Mouse (Mus musculus) heart, embryonic 11.5 days (tissue): ENCODE data around the gene Ppp4r1. TPM values are rescaled to one million over a fixed set of nuclear protein-coding genes. Genes with fewer than 3 reads are reported as not detected.
A peak's percentile ranks its signal among the peaks of the same experiment; 100 is the strongest.

Source experiments
- ATAC-seq: fragments of 200-750 bp; cut with Nextera tagmentation; replicated peaks from 2 replicates; pipeline ENCODE4 v1.8.0; 2017; ENCODE audit warnings: moderate library complexity; ENCODE audit not compliant: insufficient number of reproducible peaks, low FRiP score, low TSS enrichment
- H3K27ac ChIP-seq: fragments of 300-500 bp; sonication (generic); 2 replicates; pipeline ENCODE4 v1.5.1; 2014; ENCODE audit warnings: mild to moderate bottlenecking, low read depth, low read length
- H3K27me3 ChIP-seq: fragments of 300-500 bp; sonication (generic); 2 replicates; pipeline ENCODE4 v1.6.1; 2014; ENCODE audit warnings: mild to moderate bottlenecking, low read length, mixed read lengths; ENCODE audit not compliant: control insufficient read depth, insufficient read depth
- H3K36me3 ChIP-seq: fragments of 300-500 bp; sonication (generic); 2 replicates; pipeline ENCODE4 v1.6.1; 2014; ENCODE audit warnings: mild to moderate bottlenecking, low read length, moderate library complexity, mixed read lengths; ENCODE audit not compliant: control insufficient read depth, insufficient read depth
- H3K4me1 ChIP-seq: fragments of 300-500 bp; sonication (generic); 2 replicates; pipeline ENCODE4 v1.6.1; 2014; ENCODE audit warnings: low read length; ENCODE audit not compliant: control insufficient read depth, insufficient read depth
- H3K4me2 ChIP-seq: fragments of 300-500 bp; sonication (generic); 2 replicates; pipeline ENCODE4 v1.6.1; 2014; ENCODE audit warnings: mild to moderate bottlenecking, moderate library complexity
- H3K4me3 ChIP-seq: fragments of 300-500 bp; sonication (generic); 2 replicates; pipeline ENCODE4 v1.5.1; 2014; ENCODE audit warnings: low read depth, low read length
- H3K9ac ChIP-seq: fragments of 300-500 bp; sonication (generic); 2 replicates; pipeline ENCODE4 v1.6.1; 2014; ENCODE audit warnings: mild to moderate bottlenecking, low read depth, low read length, moderate library complexity
- H3K9me3 ChIP-seq: fragments of 300-500 bp; sonication (generic); replicated peaks from 2 replicates; pipeline ENCODE4 v1.6.1; 2016; ENCODE audit warnings: low read length; ENCODE audit not compliant: control insufficient read depth
- WGBS: fragments of 180-500 bp; shearing (Covaris S2); extraction: QIAGEN DNeasy Blood & Tissue Kit; methylation state at CpG from one replicate; pipeline ENCODE4 v1.1.7; 2014; ENCODE audit not compliant: insufficient replicate concordance; 5-methylcytosine and 5-hydroxymethylcytosine counted together
- polyA plus RNA-seq: library from polyadenylated mRNA; unstranded; fragments of >200 nt; fragmentation: Nextera tagmentation; extraction: Ambion mirVana; gene quantifications from 2 replicates; pipeline ENCODE4 v1.2.1, GENCODE M21; 2014

Gene Ppp4r1
- polyA plus RNA-seq, 1 experiment from 2014 or later = 31.4 TPM

DNA sequence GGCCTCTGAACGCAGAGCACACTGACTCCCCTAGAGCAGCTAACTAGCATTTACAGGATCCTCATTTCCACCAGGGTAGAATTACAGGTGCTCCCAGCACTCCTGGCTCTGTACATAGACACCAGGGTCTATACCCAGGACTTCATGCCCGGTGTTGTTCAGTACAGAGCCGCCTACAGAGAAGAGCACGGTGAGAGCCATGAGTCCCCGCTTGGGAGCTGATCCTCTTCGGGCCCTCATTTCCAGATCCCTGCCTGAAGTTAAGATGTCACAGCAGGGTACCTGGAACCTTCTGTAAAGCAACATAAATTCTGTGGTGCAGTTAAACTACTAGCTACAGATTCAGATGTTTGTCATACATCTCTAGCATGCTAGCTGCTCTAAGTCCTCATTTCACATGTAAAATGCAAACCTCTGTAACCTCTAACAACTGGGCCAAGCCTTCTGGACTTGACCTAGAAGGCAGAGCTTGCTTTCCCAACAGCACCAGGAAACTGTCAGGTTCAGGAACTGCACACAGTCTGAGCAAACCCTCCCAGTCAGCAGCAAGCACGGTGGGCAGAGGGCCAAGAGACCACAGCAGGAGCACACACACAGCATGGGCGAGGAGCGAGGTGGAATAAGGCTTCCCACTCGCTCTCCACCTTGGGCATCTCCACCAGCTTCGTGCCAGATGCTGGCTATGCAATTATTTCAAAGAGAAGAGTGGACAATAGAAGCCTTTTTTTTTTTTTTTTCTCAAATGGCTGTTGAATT is 65.5 kb downstream of the Ppp4r1 start:
- H3K4me1 ChIP-seq = peaks cover 6% of the 10 kb centered on the region; the same call in 1 of the 2 replicates
- H3K9me3 ChIP-seq = no peaks in the 10 kb centered on the region
- ATAC-seq = no peak
- peaks cover 12% of the 10 kb centered on the region for H3K36me3 ChIP-seq
- H3K4me3 ChIP-seq = no peak overlapping the region
- H3K9ac ChIP-seq = no peak overlapping the region
- whole genome bisulfite sequencing = 83% methylated on average over 11 of the region's 11 CpGs
- no peak overlapping the region for H3K27ac ChIP-seq
- H3K27me3 ChIP-seq = no peaks in the 10 kb centered on the region
- no peak overlapping the region for H3K4me2 ChIP-seq

DNA sequence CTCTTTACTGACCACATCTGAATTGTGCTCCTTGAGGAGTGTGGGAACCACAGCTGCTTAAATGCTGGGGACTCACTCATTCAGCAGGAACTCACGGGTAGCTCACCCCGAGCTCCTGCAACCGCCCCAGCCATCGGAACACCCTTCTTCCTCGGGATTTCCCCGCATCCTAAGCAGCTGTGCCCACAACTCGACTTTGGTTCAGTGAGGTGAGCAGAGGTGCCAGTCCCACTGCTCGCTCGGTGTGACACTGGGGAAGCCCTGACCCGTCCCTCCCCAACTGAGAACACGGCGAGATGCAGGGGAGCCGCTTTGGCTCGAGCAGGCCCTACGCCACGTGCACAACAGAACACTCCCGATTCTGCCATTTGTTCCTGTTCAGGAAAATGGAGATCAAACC is 68.1 kb downstream of the Ppp4r1 start:
- H3K27me3 ChIP-seq = no peaks in the 10 kb centered on the region
- H3K9ac ChIP-seq = 0 out of 2 replicates have a peak overlapping the region, but pooled peaks have one; percentile 16
- no peak overlapping the region for H3K4me3 ChIP-seq
- H3K27ac ChIP-seq = no peak overlapping the region
- H3K4me1 ChIP-seq = peaks cover 6% of the 10 kb centered on the region; the same call in 1 of the 2 replicates
- H3K36me3 ChIP-seq = peaks cover 14% of the 10 kb centered on the region
- no peak overlapping the region for H3K4me2 ChIP-seq
- ATAC-seq = no peak
- no peaks in the 10 kb centered on the region for H3K9me3 ChIP-seq
- 88% methylated on average over 17 of the region's 17 CpGs for WGBS

GRCm38 (mm10) chr17:65851749-65852148 is 69.4 kb downstream of the Ppp4r1 start:
- no peak overlapping the region for H3K4me3 ChIP-seq
- H3K9ac ChIP-seq = no peak overlapping the region
- no peak overlapping the region for H3K4me2 ChIP-seq
- H3K27me3 ChIP-seq = no peaks in the 10 kb centered on the region
- no peak for ATAC-seq
- peaks cover 14% of the 10 kb centered on the region for H3K36me3 ChIP-seq
- no peak overlapping the region for H3K27ac ChIP-seq
- no peaks in the 10 kb centered on the region for H3K9me3 ChIP-seq
- peaks cover 6% of the 10 kb centered on the region; the same call in 1 of the 2 replicates for H3K4me1 ChIP-seq
- WGBS = 83% methylated on average over 6 of the region's 6 CpGs

- WGBS = 85% methylated on average over 6 of the region's 6 CpGs
Measured at GRCm38 (mm10) chr17:65853326-65853725, 71.0 kb downstream of the Ppp4r1 start.

GRCm38 (mm10) chr17:65854006-65854405 is 71.6 kb downstream of the Ppp4r1 start:
- WGBS = 90% methylated on average over 4 of the region's 4 CpGs
- H3K9me3 ChIP-seq = no peaks in the 10 kb centered on the region
- no peak overlapping the region for H3K4me3 ChIP-seq
- no peak for ATAC-seq
- no peak overlapping the region for H3K9ac ChIP-seq
- no peak overlapping the region for H3K4me2 ChIP-seq
- no peak overlapping the region for H3K27ac ChIP-seq
- H3K27me3 ChIP-seq = no peaks in the 10 kb centered on the region
- H3K4me1 ChIP-seq = peaks cover 12% of the 10 kb centered on the region; the same call in 1 of the 2 replicates
- peaks cover 13% of the 10 kb centered on the region for H3K36me3 ChIP-seq

More at GRCm38 (mm10) chr17:65853326-65853725, 71.0 kb downstream of the Ppp4r1 start:
- Histone ChIP-seq H3K9me3 (no peaks in the 10 kb centered on the region), H3K4me1 (peaks cover 12% of the 10 kb centered on the region; the same call in 1 of the 2 replicates), H3K36me3 (peaks cover 14% of the 10 kb centered on the region), H3K4me3 (no peak overlapping the region), H3K9ac (no peak overlapping the region), H3K27me3 (no peaks in the 10 kb centered on the region), H3K27ac (no peak overlapping the region), H3K4me2 (no peak overlapping the region)
- ATAC-seq = no peak

GRCm38 (mm10) chr17:65857617-65858016 is 75.2 kb downstream of the Ppp4r1 start:
- Histone ChIP-seq H3K9ac (0 out of 2 replicates have a peak overlapping the region, but pooled peaks have one; percentile 39), H3K4me1 (0 out of 2 replicates have a peak, but pooled peaks cover 6% of the 10 kb centered on the region), H3K27ac (no peak overlapping the region), H3K27me3 (no peaks in the 10 kb centered on the region), H3K4me3 (no peak overlapping the region), H3K4me2 (no peak overlapping the region), H3K36me3 (peaks cover 4% of the 10 kb centered on the region), H3K9me3 (no peaks in the 10 kb centered on the region)
- 17% methylated on average over 4 of the region's 4 CpGs for WGBS
- ATAC-seq = no peak

DNA sequence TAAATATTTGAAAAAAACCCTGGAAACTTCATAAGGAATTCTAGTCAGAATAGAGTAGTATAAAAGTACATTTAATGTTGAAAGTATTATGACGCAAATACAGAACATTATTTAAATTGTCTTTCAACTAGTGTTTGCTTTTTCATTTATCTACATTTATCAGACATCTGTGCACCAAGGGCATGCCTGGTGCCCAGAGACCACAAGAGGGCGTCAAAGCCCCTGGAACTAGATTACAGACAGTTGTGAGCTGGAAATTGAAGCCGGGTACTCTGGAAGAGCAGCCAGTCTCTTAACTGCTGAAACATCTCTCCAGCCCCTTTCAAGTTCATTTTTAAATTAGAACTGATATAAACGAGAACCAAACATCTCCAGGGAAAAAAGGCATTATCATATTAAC is 80.2 kb downstream of the Ppp4r1 start:
- no peaks in the 10 kb centered on the region for H3K9me3 ChIP-seq
- no peak for ATAC-seq
- H3K4me3 ChIP-seq = no peak overlapping the region
- H3K4me1 ChIP-seq = 0 out of 2 replicates have a peak, but pooled peaks cover 4% of the 10 kb centered on the region
- H3K9ac ChIP-seq = no peak overlapping the region
- H3K27me3 ChIP-seq = no peaks in the 10 kb centered on the region
- WGBS = 62% methylated on average over 4 of the region's 4 CpGs
- H3K4me2 ChIP-seq = no peak overlapping the region
- H3K36me3 ChIP-seq = 0 out of 2 replicates have a peak, but pooled peaks cover 5% of the 10 kb centered on the region
- H3K27ac ChIP-seq = no peak overlapping the region

DNA sequence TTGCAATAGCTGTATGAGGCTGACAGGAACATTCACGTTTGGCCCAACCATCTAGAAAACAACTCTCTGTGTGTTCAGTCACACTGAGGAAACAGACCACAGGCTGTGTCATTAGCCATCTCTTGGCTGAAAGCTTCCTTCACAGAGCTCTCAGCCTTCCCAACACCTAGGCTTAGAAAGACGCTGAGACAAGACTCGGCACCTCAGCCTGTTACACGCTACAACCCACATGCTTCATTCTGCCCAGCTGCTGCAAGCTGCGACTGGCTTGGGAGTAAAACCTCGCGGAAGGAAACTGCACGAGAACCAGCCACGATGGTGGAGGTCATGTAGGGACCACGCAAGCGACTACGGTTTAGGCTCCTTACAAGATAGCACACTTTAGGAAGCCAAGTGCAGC is 81.5 kb downstream of the Ppp4r1 start:
- H3K9me3 ChIP-seq = no peaks in the 10 kb centered on the region
- H3K27me3 ChIP-seq = no peaks in the 10 kb centered on the region
- H3K36me3 ChIP-seq = 0 out of 2 replicates have a peak, but pooled peaks cover 5% of the 10 kb centered on the region
- H3K4me2 ChIP-seq = no peak overlapping the region
- no peaks in the 10 kb centered on the region for H3K4me1 ChIP-seq
- H3K9ac ChIP-seq = no peak overlapping the region
- 93% methylated on average over 12 of the region's 12 CpGs for WGBS
- no peak for ATAC-seq
- no peak overlapping the region for H3K4me3 ChIP-seq
- H3K27ac ChIP-seq = no peak overlapping the region
